Mouse (Mus musculus) mesoderm, embryonic 11.5 days (tissue): ENCODE data around the gene Cemip.

ENCODE experiments used
- DNase-seq: peaks from one replicate; pipeline ENCODE4 v3.0.0-alpha.2; 2012; ENCODE audit warnings: low read depth, low spot score

The Cemip gene

GRCm38 (mm10) chr7:84028368-84028767 lies 57.9 kb downstream of the Cemip start:
- DNase-seq, result no peak

DNA sequence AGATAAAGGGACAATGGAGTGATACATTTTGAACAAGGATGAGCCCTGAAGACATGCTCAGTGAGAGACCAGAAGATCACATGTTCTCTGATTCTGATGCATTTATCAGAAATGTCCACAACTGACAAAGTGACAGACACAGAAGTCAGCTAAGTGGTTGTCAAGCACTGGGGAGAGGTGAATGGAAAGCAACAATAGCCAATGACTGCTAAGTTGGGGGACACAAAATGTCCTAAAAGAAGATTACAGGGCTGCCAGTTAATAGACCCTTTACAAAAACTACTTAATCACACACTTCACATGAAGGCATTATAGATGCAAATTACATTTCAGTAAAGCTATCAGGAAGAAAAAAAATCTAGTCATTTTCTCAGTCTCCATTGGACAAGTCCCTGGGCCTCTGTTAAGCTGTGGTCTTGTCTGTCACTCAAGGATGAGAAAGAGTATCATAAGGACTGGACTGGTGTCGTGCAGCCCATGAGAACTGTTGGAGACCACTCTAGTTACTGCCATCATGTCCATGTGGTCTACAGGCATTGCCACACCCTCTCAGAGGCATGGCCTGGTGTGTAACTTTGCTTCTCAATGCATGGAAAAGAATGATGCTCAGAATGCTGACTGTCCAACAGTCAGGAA lies 59.2 kb downstream of the Cemip start:
- DNase-seq, result no peak

GRCm38 (mm10) chr7:84026090-84026489 lies 60.2 kb downstream of the Cemip start:
- DNase-seq, result no peak

- no peak for DNase-seq
Measured at GRCm38 (mm10) chr7:84023466-84023865, 62.8 kb downstream of the Cemip start.

DNA sequence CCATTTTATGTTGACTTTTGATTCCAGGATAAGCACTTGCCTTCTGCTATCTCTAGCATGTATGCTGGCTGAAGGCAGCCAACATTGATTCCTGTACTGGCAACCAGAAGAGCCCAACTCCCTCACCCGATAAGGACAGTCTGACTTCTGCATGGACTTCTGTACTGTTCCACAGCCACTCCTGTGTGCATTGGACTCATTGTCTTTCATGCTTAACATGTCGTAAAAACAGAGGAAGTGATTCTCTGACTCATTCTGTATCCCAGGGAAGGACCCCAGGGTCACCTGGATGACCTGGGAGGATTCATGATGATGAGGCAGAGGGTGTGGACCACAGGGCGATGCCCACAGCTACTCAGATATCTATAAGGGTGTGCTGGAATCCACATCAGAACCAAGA lies 63.8 kb downstream of the Cemip start:
- no peak for DNase-seq

DNA sequence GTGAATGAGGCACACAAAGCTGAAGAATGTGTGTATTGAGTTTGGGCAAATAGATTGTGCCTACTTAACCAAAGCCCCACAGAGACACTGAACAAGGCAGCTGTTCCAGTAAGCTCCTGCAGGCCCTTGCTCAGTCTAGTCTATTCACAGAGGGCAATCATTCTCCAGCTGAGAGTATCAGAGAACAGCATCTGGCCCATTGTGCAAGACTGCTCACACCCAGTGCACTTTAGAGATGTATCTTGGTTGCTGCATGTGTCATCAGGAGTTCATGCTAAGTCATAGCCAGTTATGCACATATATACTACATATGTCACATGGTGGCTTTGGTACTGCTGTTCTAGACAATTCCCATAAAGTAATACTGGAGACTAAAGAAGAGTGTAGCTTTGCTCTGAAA lies 66.9 kb downstream of the Cemip start:
- DNase-seq, result no peak

DNA sequence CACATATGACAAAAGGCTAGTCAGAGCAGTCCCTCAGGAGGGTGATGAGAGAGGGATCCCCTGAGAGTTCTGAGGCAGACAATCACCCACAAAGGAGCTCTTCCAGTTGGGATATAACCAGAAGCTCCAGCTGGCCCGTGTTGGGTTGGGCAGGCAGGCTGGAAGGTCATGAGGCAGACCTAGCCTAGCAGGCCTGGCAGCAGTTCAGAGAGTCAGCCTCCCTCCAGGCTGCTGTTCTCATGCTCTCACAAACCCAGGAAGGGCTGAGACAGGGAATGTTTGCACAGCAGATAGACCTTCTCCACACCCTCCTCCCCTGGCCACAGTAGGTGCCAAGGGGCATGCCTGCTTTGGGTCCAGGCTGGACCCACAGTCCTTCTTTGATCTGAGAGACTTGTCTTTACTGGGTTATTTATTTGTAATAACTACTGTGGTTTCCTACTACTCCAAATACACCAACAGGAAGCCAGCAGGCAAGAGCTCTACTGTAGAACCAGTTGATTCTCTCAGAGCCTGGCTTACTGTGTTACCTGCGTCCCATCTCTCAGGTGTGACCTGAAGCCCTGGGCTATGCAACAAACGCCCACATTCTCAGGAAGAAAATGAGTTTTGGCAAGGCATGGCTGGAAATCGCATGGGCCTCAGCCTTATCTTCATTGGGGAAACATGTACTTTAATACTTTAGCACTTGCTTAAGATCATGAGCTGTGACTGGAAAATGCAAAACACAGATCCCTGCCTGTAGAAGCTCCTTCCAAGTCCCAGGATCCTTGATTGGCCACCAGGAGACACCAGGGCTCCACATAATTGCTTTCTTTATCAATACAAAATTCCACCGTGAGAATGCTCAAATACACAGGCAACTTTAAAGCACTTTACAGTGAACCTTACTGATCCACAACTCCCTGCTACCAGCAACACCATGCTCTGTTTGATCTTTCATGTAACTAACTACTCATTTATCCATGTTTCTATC lies 67.7 kb downstream of the Cemip start:
- no peak for DNase-seq

GRCm38 (mm10) chr7:84015050-84015449 lies 71.3 kb downstream of the Cemip start:
- no peak for DNase-seq

DNA sequence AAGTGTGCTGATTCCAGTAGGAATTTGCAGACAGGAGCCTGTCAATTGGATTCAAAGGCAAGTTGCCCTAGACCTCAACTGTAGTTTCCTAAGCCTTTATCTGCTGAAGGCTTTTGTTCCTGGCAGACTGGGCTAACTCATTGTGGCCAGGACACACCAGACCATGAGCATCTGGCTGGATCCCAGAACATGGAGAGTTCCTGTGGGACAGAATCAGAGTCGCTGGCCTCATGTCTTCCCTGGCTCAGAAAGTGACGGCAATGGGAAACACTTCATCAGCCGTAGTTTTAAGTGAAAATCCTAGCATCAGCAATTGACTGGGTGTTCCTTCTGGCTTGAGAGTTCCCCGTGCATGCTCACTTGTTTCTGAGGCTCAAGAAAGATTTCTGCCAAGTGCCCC lies 72.6 kb downstream of the Cemip start:
- DNase-seq, result no peak

GRCm38 (mm10) chr7:84004357-84004756 lies 81.9 kb downstream of the Cemip start:
- DNase-seq, result no peak

GRCm38 (mm10) chr7:84001516-84001915 lies 84.8 kb downstream of the Cemip start:
- no peak for DNase-seq

DNA sequence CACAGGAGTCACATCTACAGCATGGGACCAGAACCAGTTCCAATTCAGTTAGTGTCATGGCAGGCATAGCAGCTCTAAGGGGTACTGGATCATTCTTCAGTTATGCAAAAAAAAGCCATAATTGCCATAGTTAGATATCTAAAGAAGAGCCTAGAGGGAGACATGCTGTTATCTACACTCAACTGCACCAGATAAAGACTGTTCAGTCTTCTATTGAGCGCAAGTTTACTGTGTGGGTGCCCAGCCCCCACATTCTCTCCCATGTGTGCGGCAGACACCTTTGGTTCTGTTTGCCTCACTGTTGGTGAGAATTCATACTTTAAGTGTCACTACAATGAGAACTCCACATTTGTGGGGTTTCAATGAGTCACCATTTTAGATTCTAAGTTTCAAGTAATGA lies 85.6 kb downstream of the Cemip start:
- no peak for DNase-seq

GRCm38 (mm10) chr7:83999647-84000046 lies 86.7 kb downstream of the Cemip start:
- DNase-seq, result no peak

GRCm38 (mm10) chr7:83994348-83994747 lies 92.0 kb downstream of the Cemip start:
- no peak for DNase-seq

- DNase-seq, result no peak
Measured at GRCm38 (mm10) chr7:83989294-83989693, 97.0 kb downstream of the Cemip start.

DNA sequence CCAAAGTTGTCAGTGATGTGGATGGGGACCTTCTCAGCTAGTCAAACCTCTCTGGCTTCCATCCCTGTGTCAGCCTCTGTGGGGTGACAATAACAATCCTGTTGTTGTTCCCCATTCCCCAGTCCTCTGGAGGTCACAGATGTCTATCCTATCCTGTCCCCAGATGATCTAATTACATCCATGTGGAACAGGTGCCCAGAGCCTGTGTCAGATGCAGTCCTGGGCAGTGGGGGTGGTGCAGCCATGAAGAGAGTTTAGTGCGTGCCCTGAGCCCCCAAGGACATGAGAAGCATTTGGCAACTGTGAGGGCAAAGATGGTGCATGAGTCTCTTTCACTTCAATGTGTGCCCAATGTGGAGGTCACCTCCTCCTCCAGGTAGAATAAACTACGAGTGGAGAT lies 100.6 kb downstream of the Cemip start:
- no peak for DNase-seq

DNA sequence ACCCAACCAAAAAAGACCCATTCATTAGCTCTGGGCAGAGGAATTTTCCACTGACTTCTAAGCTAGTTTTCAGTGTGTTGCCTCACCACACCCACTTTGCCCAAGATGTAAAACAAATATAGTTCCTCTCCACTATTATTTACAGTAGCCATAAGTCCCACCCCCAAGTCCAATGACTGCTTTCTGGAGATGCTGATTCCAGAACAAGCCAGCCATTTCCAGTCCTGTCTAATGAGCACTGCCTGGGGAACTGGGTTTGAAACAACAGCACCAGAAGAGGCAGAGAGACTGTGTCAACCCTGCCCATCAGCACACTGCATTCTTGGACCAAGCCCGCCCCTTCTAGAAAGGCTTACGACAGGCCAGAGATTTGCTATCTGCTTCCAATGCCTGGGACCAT lies 103.7 kb downstream of the Cemip start:
- no peak for DNase-seq

GRCm38 (mm10) chr7:83978945-83979536 lies 107.3 kb downstream of the Cemip start:
- DNase-seq, result no peak

GRCm38 (mm10) chr7:83978410-83978809 lies 107.9 kb downstream of the Cemip start:
- no peak for DNase-seq

GRCm38 (mm10) chr7:83976413-83976958 lies 109.8 kb downstream of the Cemip start:
- no peak for DNase-seq

- no peak for DNase-seq
Measured at GRCm38 (mm10) chr7:83975283-83975682, 111.0 kb downstream of the Cemip start.

GRCm38 (mm10) chr7:83972485-83972884 lies 113.8 kb downstream of the Cemip start:
- no peak for DNase-seq
